Mouse (Mus musculus): ENCODE data around the gene Adgrl2. TPM values are rescaled to one million over a fixed set of nuclear protein-coding genes. Genes with fewer than 3 reads are reported as not detected.

Adgrl2 gene
- total and polyA plus RNA-seq, 3 experiments: 0.34 to 6.6 (median 3.2) TPM

- H3K4me3 ChIP-seq (replicated peaks in 1 of 3; ENCODE audit: low read depth in 2 of 3, low read length in 2 of 3, poor library complexity in 1 of 3): no peak overlapping the region
- H3K27me3 ChIP-seq (replicated peaks): no peaks in the 10 kb centered on the region
- H3K4me2 ChIP-seq (ENCODE audit: insufficient read depth, low read depth, poor library complexity, severe bottlenecking): no peak overlapping the region
- in situ Hi-C loops (cut with MboI; ENCODE audit: low pct_ligation_motif_present, low pct_unique_long_range_greater_than_20kb, low sequenced_read_pairs) (no loop called here), dilution Hi-C loops (cut with MboI; ENCODE audit: extremely low pct_ligation_motif_present, extremely low pct_unique_long_range_greater_than_20kb, low sequenced_read_pairs) (no loop called here)
- DNase-seq (ENCODE audit: extremely low read depth): no peak
- no peaks in the 10 kb centered on the region for H3K9me3 ChIP-seq (replicated peaks; ENCODE audit: low read length)
- no peaks in the 10 kb centered on the region for H3K36me3 ChIP-seq (replicated peaks in 1 of 2; ENCODE audit: control insufficient read depth in 1 of 2, insufficient read depth in 1 of 2, low read length in 1 of 2)
- H3K4me1 ChIP-seq (ENCODE audit: control insufficient read depth in 1 of 2, insufficient read depth in 2 of 2): no peaks in the 10 kb centered on the region
- TF ChIP-seq POLR2AphosphoS2 (IDR thresholded peaks at IDR 0.05; ENCODE audit: low read depth, low read length): no peak
- no peak for TF ChIP-seq HCFC1 (IDR thresholded peaks at IDR 0.05; ENCODE audit: low read depth, low read length)
- TF ChIP-seq ZNF384 (IDR thresholded peaks at IDR 0.05; ENCODE audit: low read depth, low read length): no peak
- no peak for TF ChIP-seq RCOR1 (conservative IDR thresholded peaks at IDR 0.05; ENCODE audit: low read depth, low read length)
- no peak for TF ChIP-seq ZC3H11A (IDR thresholded peaks at IDR 0.05; ENCODE audit: low read depth, low read length)
- TF ChIP-seq IRF4 (IDR thresholded peaks at IDR 0.05; ENCODE audit: low read depth, low read length): no peak
- no peak for TF ChIP-seq JUN (IDR thresholded peaks at IDR 0.05; ENCODE audit: insufficient read depth, low read depth, low read length)
- no peak for TF ChIP-seq PAX5 (IDR thresholded peaks at IDR 0.05; ENCODE audit: low read length)
- no peaks in the 10 kb centered on the region for H3K79me2 ChIP-seq (replicated peaks; ENCODE audit: control insufficient read depth, extremely low read depth, insufficient read depth, poor library complexity, severe bottlenecking)
- no peak overlapping the region for H3K9ac ChIP-seq (ENCODE audit: insufficient read depth, low read depth)
- no peak overlapping the region for H3K27ac ChIP-seq (ENCODE audit: insufficient read depth, low read depth)
Measured at GRCm38 (mm10) chr3:148905435-148905834, 84.9 kb downstream of the Adgrl2 start.

- no peak for TF ChIP-seq TBP (conservative IDR thresholded peaks at IDR 0.05; ENCODE audit: low read depth, low read length)
- no peak for TF ChIP-seq MAX (IDR thresholded peaks at IDR 0.05; ENCODE audit: low read length)
- TF ChIP-seq MEF2A (IDR thresholded peaks at IDR 0.05; ENCODE audit: borderline replicate concordance, low read depth, low read length): no peak
- TF ChIP-seq PAX5 (IDR thresholded peaks at IDR 0.05; ENCODE audit: low read length): no peak
- Histone ChIP-seq H3K36me3 (replicated peaks in 1 of 2; ENCODE audit: control insufficient read depth in 1 of 2, insufficient read depth in 1 of 2, low read length in 1 of 2) (no peaks in the 10 kb centered on the region), H3K4me3 (replicated peaks in 1 of 3; ENCODE audit: low read depth in 2 of 3, low read length in 2 of 3, poor library complexity in 1 of 3) (no peak overlapping the region), H3K9ac (ENCODE audit: insufficient read depth, low read depth) (no peak overlapping the region), H3K4me1 (ENCODE audit: control insufficient read depth in 1 of 2, insufficient read depth in 2 of 2) (peaks cover 7 to 11% of the 10 kb centered on the region in 2 experiments), H3K9me3 (replicated peaks; ENCODE audit: low read length) (no peaks in the 10 kb centered on the region), H3K4me2 (ENCODE audit: insufficient read depth, low read depth, poor library complexity, severe bottlenecking) (no peak overlapping the region), H3K27me3 (replicated peaks) (no peaks in the 10 kb centered on the region), H3K27ac (ENCODE audit: insufficient read depth, low read depth) (no peak overlapping the region), H3K79me2 (replicated peaks; ENCODE audit: control insufficient read depth, extremely low read depth, insufficient read depth, poor library complexity, severe bottlenecking) (no peaks in the 10 kb centered on the region)
- DNase-seq (ENCODE audit: extremely low read depth): no peak
- in situ Hi-C loops (cut with MboI; ENCODE audit: low pct_ligation_motif_present, low pct_unique_long_range_greater_than_20kb, low sequenced_read_pairs) (no loop called here), dilution Hi-C loops (cut with MboI; ENCODE audit: extremely low pct_ligation_motif_present, extremely low pct_unique_long_range_greater_than_20kb, low sequenced_read_pairs) (no loop called here)
Measured at GRCm38 (mm10) chr3:148899857-148900256, 90.5 kb downstream of the Adgrl2 start.

GRCm38 (mm10) chr3:148899416-148899815 is 90.9 kb downstream of the Adgrl2 start:
- Histone ChIP-seq H3K4me3 (replicated peaks in 1 of 3; ENCODE audit: low read depth in 2 of 3, low read length in 2 of 3, poor library complexity in 1 of 3) (no peak overlapping the region), H3K9ac (ENCODE audit: insufficient read depth, low read depth) (no peak overlapping the region), H3K79me2 (replicated peaks; ENCODE audit: control insufficient read depth, extremely low read depth, insufficient read depth, poor library complexity, severe bottlenecking) (no peaks in the 10 kb centered on the region), H3K9me3 (replicated peaks; ENCODE audit: low read length) (no peaks in the 10 kb centered on the region), H3K36me3 (replicated peaks in 1 of 2; ENCODE audit: control insufficient read depth in 1 of 2, insufficient read depth in 1 of 2, low read length in 1 of 2) (no peaks in the 10 kb centered on the region), H3K4me1 (ENCODE audit: control insufficient read depth in 1 of 2, insufficient read depth in 2 of 2) (peaks cover 7 to 11% of the 10 kb centered on the region in 2 experiments), H3K4me2 (ENCODE audit: insufficient read depth, low read depth, poor library complexity, severe bottlenecking) (no peak overlapping the region), H3K27me3 (replicated peaks) (no peaks in the 10 kb centered on the region), H3K27ac (ENCODE audit: insufficient read depth, low read depth) (no peak overlapping the region)
- in situ Hi-C loops (cut with MboI; ENCODE audit: low pct_ligation_motif_present, low pct_unique_long_range_greater_than_20kb, low sequenced_read_pairs) (no loop called here), dilution Hi-C loops (cut with MboI; ENCODE audit: extremely low pct_ligation_motif_present, extremely low pct_unique_long_range_greater_than_20kb, low sequenced_read_pairs) (no loop called here)
- DNase-seq (ENCODE audit: extremely low read depth): no peak
- TF ChIP-seq USF2 (conservative IDR thresholded peaks at IDR 0.05; ENCODE audit: low read depth, low read length): no peak
- no peak for TF ChIP-seq CHD2 (IDR thresholded peaks at IDR 0.05; ENCODE audit: low read length)
- TF ChIP-seq PAX5 (IDR thresholded peaks at IDR 0.05; ENCODE audit: low read length): no peak
- TF ChIP-seq IRF4 (IDR thresholded peaks at IDR 0.05; ENCODE audit: low read depth, low read length): no peak
- TF ChIP-seq SIN3A (IDR thresholded peaks at IDR 0.05; ENCODE audit: low read length): no peak
- TF ChIP-seq MAX (IDR thresholded peaks at IDR 0.05; ENCODE audit: low read length): no peak

All from CH12.LX (cell line).